Mouse (Mus musculus) c-Kit-positive CD71-positive TER-119-negative erythroid progenitor cells, embryonic 14.5 days (primary cell): Measurements from ENCODE around the gene Mfn2.

Source experiments
- DNase-seq: peaks from one replicate; pipeline ENCODE4 v3.0.0-alpha.2; 2013; ENCODE audit warnings: low read depth

The Mfn2 gene

GRCm38 (mm10) chr4:147904313-147905089 lies at the start of gene Mfn2:
TSS of gene Mfn2 (minus strand) at chr4:147904704.
- peak; percentile 82 for DNase-seq

- peak; percentile 44 for DNase-seq
These were observed 49.1 kb upstream of the Mfn2 start for GRCm38 (mm10) chr4:147953590-147953989.

- no peak for DNase-seq
These were observed 43.0 kb upstream of the Mfn2 start for GRCm38 (mm10) chr4:147947511-147947910.

DNA sequence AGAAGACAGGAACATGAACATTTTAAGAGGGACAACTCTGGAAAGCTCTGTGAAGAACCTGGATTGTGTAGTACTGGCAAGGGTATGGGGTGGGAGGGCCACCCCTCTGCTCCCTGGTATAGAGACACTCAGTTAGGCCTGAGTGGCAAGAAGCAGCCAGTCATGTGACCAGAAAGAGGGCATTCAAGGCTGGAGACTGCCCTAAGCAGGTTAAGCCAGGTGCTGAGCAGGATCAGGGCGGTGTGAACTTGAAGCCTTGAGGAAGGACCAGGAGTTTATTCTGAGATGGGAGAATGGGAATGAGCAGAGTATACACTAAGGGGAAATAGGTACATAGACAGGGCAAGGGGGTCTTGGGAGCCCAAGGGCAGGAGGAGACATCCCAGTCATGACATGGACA lies 38.5 kb upstream of the Mfn2 start:
- DNase-seq, result no peak

DNA sequence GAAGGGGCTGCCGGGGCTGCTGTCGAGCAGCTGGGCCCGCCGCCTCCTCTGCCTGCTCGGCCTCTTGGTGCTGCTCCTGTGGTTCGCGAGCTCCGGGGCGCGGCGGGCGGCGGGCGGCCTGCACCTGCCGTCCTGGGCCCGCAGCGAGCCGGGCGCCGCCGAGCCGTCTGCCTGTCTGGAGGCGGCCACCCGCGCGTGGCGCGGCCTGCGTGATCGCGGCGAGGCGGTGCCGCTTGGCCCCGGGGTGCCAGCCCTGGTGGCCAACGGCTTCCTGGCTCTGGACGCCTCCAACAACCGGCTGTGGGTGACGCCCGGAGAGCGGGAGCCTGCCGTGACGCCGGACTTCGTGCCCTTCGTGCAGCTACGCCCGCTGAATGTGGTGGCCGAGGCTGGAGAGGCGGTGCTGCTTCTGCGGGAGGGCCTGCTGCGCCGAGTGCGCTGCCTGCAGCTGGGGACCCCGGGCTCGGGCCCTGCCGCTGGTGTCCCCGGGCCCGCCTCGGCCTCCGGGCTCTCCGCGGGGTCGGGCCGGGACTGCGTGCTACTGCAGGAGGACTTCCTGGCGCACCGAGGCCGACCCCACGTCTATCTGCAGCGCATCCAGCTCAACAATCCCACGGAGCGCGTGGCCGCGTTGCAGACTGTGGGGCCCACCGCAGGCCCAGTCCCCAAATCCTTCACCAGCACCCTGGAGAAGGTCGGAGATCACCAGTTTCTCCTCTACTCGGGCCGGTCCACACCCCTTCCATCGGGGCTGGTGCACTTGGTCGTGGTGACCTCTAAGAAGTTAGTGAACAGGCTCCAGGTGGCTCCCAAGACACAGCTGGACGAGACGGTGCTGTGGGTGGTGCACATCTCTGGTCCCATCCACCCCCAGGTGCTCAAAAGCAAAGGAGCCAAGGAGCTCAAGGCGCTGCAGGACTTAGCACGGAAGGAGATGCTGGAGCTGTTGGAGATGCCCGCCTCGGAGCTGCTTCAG lies 36.8 kb upstream of the Mfn2 start:
- DNase-seq, result no peak

DNA sequence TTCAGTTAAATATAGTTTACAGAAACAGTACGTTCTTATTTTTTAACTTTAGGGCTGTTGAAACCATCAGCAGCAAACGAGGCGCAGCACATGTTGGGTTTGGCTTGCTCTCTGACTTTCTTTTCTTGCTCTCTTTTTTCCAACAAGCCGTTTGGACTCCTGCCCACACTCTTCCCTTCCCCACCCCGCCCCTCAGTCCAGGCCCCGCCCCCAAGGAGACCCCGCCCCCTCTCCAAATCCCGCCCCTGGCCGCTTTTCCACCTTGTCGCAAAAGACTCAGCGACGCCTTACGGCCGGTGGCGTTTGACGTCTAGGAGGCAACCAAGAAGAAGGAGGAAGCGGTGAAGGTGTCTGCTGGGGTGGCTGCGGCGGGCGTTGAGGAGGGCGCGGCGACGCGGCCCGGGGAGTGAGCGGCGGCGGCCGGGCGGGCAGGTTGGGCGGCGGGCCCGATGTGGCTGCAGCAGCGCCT lies 36.1 kb upstream of the Mfn2 start, which contains the start of gene 2510039O18Rik:
Gene 2510039O18Rik (plus strand): TSS at position 320 of the 469 bp plus-strand sequence.
- DNase-seq, result peak; percentile 78

GRCm38 (mm10) chr4:147940111-147940510 lies 35.6 kb upstream of the Mfn2 start:
- no peak for DNase-seq

DNA sequence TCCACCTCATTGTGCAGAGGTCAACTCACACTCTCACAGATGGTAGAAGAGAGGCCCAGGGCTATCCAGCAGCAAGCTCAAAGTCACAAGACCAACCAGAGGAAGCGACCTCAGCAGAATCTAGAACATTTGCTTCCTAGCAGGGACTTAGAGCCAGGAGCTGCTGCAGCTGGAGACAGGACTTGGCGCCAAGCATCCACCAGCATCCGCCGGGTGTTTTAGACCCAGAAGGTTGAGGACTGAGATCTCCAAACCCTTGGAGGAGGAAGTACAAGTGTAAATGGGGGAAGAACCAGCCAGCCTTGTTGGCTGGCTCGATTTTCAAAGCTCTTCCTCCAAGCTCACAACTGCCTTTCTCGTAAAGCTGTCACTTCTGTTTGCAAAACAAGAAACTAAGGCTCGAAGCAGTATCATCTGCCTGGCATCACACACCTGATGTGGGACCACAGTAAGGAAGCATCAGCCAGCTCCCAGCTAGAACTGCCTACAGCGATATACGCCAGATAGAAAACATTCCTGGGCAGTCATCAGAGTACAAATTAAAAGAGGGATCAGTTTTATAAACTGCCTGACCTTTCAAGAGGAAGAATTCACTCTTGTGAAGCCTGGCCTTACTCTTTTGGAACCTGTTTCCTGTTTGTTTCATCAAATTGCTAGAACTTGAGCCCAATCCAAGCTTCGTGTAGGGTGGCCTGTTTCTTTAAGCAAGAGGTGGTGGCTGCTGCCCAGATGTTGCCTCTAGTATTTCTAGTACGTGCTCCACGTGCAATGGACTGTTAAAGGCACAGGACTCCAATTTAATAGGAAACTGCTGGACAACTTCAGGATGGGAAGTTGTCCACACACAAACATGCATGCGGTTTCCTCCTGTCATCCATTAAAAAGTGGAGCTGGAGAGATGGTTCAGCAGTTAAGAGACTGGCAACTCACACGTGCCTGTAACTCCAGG lies 33.9 kb upstream of the Mfn2 start:
- DNase-seq, result no peak

GRCm38 (mm10) chr4:147937486-147937885 lies 33.0 kb upstream of the Mfn2 start:
- DNase-seq, result no peak

- no peak for DNase-seq
These were observed 32.5 kb upstream of the Mfn2 start for GRCm38 (mm10) chr4:147937021-147937420.

DNA sequence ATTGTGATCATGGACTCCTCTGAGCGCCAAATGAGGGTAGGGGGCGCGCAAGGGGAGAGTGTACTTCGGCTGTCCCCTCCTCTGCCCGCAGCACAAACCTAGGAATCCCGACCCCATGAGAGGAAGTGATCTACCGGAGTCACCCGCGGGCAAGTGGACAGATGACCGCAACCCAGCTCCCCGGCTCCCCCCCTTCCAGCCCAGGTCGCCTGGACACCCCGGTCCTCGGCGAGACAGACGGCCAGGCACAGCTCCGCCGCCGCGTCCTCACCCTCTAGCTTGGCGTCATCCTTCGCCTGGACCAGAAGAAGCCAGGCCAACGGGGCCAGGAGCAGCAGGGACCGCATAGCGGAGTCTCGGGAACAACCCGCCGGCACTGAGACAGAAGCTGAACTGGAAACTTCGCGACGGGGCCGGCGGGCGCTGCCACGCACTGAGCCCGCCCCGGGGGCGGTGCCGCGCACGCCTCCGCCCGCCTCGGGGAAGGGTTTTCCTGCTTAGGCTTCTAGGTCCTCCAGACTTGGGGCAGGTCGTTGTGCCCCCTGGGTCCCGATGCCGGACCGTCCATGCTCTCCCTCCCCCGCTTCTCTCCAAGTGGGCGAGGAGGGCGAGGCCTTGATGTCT lies 31.9 kb upstream of the Mfn2 start, which contains the start of gene Plod1:
Gene Plod1 (minus strand): TSS at position 437 of the 624 bp plus-strand sequence.
- no peak for DNase-seq

- DNase-seq, result no peak
These were observed 31.4 kb upstream of the Mfn2 start for GRCm38 (mm10) chr4:147935904-147936303.

DNA sequence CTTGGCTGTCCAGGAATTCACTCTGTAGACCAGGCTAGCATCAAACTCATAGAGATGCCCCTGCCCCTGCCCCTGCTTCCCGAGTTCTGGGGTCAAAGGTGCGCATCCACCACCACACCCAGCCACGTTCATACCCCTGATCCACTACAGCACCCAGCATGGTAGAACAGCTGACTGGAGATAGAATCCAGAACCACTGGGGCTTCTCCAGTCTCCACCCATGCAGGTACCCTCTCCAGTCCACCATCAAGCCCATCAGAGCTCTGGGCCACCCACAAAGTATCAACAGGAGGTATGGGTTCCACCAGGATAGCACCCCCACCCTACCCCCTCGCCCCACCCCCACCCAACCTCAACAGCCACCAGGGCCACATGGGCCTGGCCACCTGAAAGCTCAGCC lies 30.1 kb upstream of the Mfn2 start:
- no peak for DNase-seq

- no peak for DNase-seq
These were observed 29.6 kb upstream of the Mfn2 start for GRCm38 (mm10) chr4:147934134-147934533.

DNA sequence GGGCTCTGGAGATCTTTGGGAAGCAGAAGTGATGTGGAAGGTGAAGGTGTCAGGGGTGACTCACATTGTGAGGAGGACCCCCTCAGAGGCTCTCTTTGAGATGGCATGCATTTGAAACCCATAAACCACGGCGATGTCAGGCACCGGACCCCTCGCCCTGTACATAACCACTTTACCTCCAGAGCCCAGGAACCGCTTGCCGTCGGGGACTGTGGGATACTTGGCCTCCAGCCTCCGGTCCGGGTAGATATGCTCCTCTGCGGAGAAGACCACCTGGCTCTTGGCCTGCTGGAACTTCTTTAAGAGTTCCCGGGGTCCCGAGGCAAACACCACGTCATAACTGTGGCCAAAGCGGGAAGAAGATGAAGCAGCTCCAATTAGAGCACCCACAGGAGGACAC lies 26.4 kb upstream of the Mfn2 start:
- no peak for DNase-seq

- no peak for DNase-seq
These were observed 24.0 kb upstream of the Mfn2 start for GRCm38 (mm10) chr4:147928540-147928939.

DNA sequence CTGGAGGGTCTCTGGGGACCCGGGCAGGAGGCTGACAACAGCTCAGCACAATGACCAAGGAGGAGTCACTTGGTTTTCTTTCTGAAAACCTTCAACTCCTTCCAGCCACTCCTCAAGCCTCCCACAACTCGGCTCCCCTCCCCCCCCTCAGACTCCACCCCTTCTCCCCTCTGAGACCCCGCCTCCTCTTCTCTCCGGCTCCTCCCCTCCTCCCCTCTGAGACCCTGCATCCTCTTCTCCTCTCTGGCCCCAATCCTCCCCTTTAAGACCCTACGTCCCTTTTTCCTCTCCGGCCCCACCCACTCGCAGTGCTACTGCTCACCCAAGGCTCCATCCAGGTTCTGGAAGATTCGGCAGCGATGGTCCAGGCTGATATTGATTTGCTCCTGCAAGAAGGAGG lies 23.6 kb upstream of the Mfn2 start:
- DNase-seq, result no peak

DNA sequence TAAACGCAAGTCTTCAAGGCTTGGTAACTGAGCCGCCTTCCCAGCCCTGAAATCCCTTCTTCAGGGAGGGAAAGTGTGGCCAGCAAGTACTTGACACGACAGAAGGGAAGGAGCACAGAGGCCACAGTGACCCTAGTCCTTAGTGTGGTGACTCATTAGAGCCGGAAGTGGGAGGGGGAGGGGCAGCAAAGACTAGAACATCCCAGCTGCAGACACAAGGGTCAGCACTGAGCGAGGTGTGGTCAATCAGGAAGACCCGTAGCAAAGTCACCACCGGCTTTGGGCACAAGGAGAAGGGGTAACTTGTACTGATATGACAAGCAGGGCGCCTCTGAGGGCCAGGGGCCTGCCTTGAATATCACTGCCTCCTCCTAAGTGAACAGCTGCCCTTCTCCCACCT lies 23.2 kb upstream of the Mfn2 start:
- DNase-seq, result no peak

DNA sequence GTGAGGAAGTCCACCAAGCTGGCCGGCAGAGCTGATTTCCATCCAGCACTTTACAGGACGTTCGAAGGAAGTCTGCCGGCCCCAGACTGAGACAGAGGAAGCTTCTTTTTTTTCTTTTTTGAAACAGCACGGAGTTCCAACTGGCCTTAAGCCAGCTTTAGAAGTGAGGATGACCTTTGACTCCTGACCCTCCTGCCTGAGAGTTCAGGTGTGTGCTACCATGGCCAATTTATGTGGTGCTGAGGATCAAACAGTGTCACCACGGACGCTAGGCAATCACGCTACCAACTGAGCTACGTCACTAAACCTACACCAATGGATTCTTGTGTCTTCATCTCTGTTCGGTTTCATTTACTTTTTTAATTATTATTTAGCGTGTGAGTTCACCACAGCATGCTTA lies 17.8 kb upstream of the Mfn2 start:
- DNase-seq, result no peak

DNA sequence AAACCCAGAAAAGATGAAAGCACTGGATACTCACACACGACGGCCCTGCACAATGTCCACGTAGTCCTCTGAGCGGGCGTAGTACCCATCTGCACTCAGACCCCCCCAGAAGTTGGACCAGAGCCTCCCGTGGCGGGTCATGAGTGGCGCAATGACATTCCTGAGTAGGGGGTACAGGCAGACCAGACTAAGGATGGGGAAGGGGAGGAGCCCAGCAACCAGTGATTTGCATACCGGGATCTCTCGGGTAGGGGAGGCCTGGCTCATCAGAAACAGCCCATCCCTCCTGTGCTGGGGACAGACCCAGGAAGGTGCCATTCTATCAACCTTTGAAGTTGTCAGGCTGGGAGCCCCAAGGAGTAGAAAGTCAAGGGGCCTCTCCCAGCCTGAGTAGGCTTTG lies 16.5 kb upstream of the Mfn2 start:
- DNase-seq, result no peak
